Mouse (Mus musculus): ENCODE data around the gene Kpna1.

DNA sequence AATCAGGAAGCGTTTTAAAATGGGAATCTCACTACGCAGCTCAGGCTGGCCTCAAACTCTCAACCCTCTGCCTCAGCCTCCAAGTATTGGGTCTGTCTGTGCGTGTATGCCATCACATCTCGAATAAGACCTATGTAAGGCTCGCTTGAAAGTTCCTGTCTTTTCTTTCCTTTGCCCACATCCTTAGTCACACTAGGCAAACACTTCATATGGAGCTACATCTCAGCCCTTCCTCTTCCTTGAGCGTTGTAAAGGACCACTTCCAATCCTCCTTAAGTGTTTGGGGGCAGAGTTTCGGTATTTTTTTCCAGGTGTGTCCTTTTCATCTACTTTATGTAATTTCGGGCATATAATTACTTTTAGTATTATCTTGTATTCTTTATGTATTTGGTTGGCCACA lies 76.4 kb downstream of the Kpna1 start:
- TF ChIP-seq CTCF (IDR thresholded peaks at IDR 0.05; ENCODE audit: control insufficient read depth, insufficient read depth, low read length) (no peak), POLR2A (IDR thresholded peaks at IDR 0.05; ENCODE audit: borderline replicate concordance, control insufficient read depth, low read depth, low read length) (no peak)
